Mouse (Mus musculus) ovary, postnatal 36 days (tissue): ENCODE data around the gene Serpina1b.
A peak's percentile ranks its signal among the peaks of the same experiment; 100 is the strongest.
"Not testable (repeated sequence)": the region's sequence is repeated elsewhere in the genome, so short reads cannot be mapped to it uniquely, and the experiment has no call there.

Experiments
- DNase-seq: peaks from one replicate; pipeline ENCODE4 v3.0.0; 2022; ENCODE audit warnings: low spot score, mixed read lengths

Serpina1b gene

DNA sequence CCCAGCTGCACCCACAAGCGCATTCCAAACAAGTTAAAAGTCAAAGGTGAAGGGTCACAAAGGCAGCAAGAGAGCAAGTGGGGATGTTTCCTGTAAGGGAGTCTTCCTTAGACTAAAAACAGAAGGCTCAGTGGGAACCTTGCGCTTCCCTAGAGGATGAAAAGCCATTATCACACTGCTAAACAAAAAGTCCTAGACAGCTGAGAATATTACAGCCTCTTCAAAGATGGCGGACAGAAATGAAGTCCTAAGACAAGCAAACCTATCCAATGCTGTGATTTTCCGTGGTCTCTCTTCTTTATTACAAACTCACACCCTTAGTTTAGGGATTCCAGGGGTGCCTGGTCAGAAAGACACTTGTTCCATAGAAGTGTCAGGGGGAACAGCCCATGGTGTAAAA, at the start of gene Serpina1b:
Gene Serpina1b, minus strand, starts transcription at position 101 of the 400 bp plus-strand sequence.
- not testable (repeated sequence) for DNase-seq

GRCm38 (mm10) chr12:103866873-103867272, 36.7 kb upstream of the Serpina1b start:
- DNase-seq: not testable (repeated sequence)

DNA sequence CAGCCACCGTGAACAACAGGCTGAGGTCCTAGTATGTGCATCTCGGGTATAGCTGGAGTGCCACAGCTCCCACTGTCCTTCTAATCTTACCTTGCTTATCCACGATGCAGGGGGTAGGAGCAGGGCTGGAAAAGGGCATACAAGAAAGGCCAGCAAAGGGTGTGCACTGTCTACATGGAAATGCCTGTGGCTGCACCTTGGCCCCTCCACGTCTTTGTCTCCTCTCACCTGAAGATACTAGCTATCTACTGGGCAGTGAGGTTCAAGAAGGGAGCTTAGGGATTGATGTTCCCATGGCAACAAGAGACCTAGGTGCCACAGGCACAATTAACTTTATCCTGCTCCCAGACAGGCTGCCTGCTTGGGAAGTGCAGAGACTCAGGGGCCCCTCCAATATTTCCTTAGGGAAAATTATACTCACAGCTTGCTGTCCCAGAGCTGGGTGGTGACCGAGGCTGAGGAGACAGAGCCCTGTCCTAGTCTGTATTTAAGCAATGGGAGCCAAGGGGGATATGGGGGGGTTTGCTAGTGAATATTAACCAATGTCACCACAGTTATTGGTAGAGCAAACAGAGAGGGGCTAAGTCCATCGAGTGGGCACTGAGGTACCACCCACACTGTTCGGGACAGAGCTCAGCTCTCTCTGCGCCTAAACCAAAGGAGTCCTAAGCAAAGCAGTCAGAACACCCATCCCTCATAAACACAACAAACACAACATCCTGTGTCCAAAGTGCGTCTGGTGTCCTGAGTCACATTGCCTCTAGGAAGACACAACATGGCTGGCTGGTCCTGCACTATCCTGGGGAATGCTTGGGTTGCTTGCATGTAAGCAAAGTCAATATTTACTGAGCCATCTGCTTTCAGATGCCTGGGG, 33.2 kb upstream of the Serpina1b start, which contains the start of gene Serpina1a:
Gene Serpina1a, minus strand, starts transcription at position 462 of the 874 bp plus-strand sequence.
- DNase-seq: not testable (repeated sequence)

- no peak for DNase-seq
These were observed 30.8 kb upstream of the Serpina1b start for GRCm38 (mm10) chr12:103860976-103861375.

DNA sequence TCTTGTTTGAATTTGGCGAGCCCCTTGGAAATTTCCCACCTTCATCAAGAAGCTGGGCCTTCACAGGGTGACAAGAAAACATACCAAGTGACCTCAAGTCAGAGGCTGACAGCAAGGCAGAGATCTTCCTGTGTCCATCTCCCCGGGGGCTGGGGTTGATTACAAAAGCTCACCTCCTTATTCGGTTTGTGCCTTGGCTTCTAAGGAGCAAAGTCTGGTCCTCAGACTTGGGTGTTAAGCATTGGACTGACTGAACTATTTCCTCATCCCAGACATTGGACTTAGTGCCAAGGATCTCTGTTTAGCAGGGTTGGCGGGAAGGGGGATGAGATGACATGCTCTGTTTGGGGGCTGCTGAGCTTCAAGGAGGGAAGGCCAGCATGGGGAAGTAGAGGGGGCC, 30.4 kb upstream of the Serpina1b start:
- not testable (repeated sequence) for DNase-seq

DNA sequence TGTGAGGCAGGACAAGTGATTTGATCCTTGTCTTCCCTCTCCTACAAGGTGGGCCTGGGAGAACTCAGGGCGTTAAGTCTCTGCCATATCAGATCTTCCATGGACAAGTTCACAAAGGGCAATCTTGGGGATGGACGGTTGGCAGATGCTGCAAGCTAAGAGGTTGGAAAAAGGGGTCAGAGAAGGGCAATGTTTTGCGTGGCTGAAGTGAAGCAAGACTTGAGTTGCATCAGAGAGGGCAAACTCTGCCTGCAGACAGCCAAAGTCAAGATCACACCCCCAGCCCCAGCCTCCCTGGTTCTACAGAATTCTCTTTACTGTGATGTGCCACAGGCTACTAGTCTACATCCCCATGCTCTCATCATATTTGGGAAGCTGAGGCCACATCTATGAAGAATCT, 29.4 kb upstream of the Serpina1b start:
- not testable (repeated sequence) for DNase-seq

- not testable (repeated sequence) for DNase-seq
These were observed 22.9 kb upstream of the Serpina1b start for GRCm38 (mm10) chr12:103853032-103853431.

- DNase-seq: not testable (repeated sequence)
These were observed 2.4 kb downstream of the Serpina1b start for GRCm38 (mm10) chr12:103827661-103828372.

DNA sequence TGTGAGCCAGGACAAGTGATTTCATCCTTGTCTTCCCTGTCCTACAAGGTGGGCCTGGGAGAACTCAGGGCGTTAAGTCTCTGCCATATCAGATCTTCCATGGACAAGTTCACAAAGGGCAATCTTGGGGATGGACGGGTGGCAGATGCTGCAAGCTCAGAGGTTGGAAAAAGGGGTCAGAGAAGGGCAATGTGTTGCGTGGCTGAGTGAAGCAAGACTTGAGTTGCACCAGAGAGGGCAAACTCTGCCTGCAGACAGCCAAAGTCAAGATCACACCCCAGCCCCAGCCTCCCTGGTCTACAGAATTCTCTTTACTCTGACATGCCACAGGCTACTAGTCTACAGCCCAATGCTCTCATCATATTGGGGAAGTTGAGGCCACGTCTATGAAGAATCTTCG, 6.3 kb downstream of the Serpina1b start:
- DNase-seq: peak; percentile 24

DNA sequence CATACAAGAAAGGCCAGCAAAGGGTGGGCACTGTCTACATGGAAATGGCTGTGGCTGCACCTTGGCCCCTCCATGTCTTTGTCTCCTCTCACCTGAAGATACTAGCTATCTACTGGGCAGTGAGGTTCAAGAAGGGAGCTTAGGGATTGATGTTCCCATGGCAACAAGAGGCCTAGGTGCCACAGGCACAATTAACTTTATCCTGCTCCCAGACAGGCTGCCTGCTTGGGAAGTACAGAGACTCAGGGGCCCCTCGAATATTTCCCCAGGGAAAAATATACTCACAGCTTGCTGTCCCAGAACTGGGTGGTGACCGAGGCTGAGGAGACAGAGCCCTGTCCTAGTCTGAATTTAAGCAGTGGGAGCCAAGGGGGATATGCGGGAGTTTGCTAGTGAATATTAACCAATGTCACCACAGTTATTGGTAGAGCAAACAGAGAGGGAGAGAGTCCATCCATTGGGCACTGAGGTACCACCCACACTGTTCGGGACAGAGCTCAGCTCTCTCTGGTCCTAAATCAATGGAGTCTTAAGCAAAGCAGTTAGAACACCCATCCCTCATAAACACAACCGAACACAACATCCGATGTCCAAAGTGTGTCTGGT, 56.8 kb downstream of the Serpina1b start, which contains the start of gene Serpina1d:
Gene Serpina1d, minus strand, starts transcription at position 347 of the 606 bp plus-strand sequence.
- DNase-seq: not testable (repeated sequence)

GRCm38 (mm10) chr12:103770597-103770996, 59.6 kb downstream of the Serpina1b start:
- not testable (repeated sequence) for DNase-seq

DNA sequence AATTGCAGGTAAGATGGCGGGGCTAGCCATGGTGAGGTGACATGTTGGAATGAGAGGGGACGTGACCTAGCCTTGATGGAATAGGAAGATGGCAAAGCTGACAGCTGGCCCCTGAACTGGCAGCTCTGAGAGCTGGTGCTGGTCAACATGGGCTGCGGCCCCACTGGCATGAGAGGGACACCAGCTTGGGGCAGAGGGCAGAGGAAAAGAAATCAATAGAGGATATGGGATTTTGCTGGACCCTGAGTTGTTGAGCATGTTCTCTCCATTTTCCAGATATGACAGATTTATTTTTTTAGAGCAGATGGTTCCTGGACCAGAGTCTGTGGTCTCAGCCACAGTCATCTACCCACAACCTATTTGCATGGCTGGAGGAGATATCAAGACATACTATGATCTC, 67.1 kb downstream of the Serpina1b start:
- not testable (repeated sequence) for DNase-seq

GRCm38 (mm10) chr12:103760316-103760715, 69.9 kb downstream of the Serpina1b start:
- DNase-seq: not testable (repeated sequence)

GRCm38 (mm10) chr12:103745957-103746356, 84.2 kb downstream of the Serpina1b start:
- not testable (repeated sequence) for DNase-seq

- not testable (repeated sequence) for DNase-seq
These were observed 92.2 kb downstream of the Serpina1b start for GRCm38 (mm10) chr12:103737791-103738580.

GRCm38 (mm10) chr12:103735566-103735965, 94.6 kb downstream of the Serpina1b start:
- not testable (repeated sequence) for DNase-seq

- DNase-seq: not testable (repeated sequence)
These were observed 95.1 kb downstream of the Serpina1b start for GRCm38 (mm10) chr12:103735101-103735500.

DNA sequence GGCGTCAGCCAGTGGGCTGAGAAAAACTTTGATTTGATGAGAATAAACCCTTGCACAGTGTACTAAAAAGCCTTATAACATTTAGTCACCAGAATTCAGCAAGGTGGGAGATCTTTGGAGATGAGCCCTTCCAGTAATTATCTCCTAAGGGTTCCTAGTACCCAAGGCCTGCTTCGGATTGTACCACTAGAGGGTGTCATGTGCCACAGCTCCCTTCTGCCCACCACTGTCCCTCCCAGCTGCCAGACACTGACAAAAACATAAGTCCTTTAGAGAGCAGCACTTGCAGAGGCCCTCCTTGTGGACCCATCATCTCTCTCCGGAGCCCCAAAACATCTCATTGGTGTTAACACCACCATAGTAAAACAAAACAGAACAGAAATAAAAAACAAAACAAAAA, 118.6 kb downstream of the Serpina1b start:
- DNase-seq: peak; percentile 27

DNA sequence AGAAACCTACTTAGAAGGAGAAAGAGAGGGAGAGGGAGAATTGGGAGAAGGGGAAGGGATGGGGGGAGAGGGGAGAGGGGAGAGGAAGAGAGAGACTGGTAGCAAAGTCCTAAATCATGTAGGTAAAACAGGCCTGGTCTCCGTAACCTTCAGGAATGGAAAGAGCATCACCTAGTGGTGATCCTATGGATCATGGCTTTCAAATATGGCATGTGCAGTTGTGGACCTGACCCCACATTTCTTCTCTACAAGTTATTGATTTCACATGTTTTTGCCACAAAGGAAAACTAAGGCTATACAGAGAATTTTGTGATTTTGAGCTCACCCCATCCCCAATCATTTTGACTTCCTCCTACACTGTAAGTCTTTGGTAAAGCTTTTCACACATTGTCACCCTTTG, 119.8 kb downstream of the Serpina1b start:
- DNase-seq: no peak

DNA sequence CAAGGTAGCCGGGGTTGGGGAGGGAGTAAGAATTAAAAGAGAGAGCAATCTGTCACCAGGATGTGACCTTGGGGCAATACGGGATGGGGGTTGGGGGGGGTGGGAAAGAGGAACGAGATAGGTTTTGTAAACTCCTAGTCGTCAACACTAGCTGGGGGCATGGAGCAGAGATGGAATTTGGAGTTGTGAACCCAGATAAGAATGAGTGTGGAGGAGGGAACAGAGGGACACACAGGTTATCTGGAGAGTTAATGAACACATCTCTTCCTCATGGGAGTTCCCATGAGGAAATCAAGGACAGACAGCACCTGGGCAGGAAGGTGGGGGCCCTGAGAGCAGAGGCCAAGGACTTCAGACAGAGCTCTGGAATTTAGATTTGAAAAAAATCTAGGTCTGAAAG, 124.1 kb downstream of the Serpina1b start:
- no peak for DNase-seq

GRCm38 (mm10) chr12:103705547-103705946, 124.6 kb downstream of the Serpina1b start:
- DNase-seq: no peak
